Mouse (Mus musculus): ENCODE measurements at regions not wholly inside any gene's neighbourhood (a gene's known extent, or its start where the extent isn't known, plus 50 kb on each side); places are given as distances from the start of the nearest gene placed in this dataset.
"Not testable (repeated sequence)": the region's sequence is repeated elsewhere in the genome, so short reads cannot be mapped to it uniquely, and the experiment has no call there.

GRCm38 (mm10) chr4:28064935-28065334 is 748.0 kb upstream of the Epha7 start:
- DNase-seq (ENCODE audit: low spot score in 2 of 2), result no peak

DNA sequence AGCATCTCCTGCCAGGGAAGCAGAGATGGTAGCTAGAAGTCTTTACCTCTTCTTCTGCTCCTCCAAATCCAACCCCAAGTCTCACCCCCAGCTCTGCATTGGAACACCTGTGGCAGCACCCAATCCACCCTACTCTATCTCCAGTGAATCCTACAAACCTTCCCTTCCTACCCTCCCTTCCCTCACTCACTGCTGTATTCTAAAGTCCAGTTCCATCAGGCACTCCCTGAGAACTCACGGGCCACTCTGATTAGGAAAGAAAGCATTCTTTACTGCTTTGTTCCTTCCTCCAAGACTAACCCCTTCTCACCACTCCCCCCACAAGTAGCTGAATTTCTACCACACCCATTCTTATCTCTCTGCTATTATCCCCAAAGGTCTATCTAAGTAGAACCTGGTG is 747.1 kb upstream of the Epha7 start:
- no peak for DNase-seq (ENCODE audit: low spot score in 2 of 2)

- DNase-seq (ENCODE audit: low spot score in 2 of 2), result no peak
Observed at GRCm38 (mm10) chr4:28079030-28079429, 733.9 kb upstream of the Epha7 start.

GRCm38 (mm10) chr4:28092854-28093253 is 720.1 kb upstream of the Epha7 start:
- DNase-seq (ENCODE audit: low spot score in 2 of 2), result no peak

GRCm38 (mm10) chr4:28143165-28143564 is 669.8 kb upstream of the Epha7 start:
- peak in 1 of 2 experiments; percentile 3 for DNase-seq (ENCODE audit: low spot score in 2 of 2)

- no peak for DNase-seq (ENCODE audit: low spot score in 2 of 2)
Observed at GRCm38 (mm10) chr4:28155116-28155515, 657.8 kb upstream of the Epha7 start.

- DNase-seq (ENCODE audit: low spot score in 2 of 2), result no peak
Observed at GRCm38 (mm10) chr4:28176771-28177170, 636.2 kb upstream of the Epha7 start.

DNA sequence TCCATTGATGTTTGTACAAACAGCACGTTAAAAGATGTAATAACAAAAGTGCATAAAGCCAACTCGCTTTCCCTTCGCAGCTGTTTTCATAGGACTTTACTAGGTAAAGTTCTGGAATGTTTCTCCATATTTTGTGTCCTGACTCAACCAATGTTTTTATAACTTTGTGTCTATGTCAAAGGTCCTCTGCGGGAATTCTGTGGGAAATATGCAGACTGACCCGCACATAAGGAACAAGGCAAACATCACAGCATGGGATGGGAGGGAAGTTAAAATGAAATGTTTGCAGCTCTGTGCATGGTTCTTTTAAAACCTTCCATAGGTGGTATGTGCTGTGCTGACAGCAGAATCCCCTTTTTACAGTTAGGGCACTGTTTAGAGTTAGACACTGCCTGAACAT is 622.1 kb upstream of the Epha7 start:
- no peak for DNase-seq (ENCODE audit: low spot score in 2 of 2)

GRCm38 (mm10) chr4:28227594-28228208 is 585.2 kb upstream of the Epha7 start:
- DNase-seq (ENCODE audit: low spot score in 2 of 2), result no peak

- DNase-seq (ENCODE audit: low spot score in 2 of 2), result not testable (repeated sequence)
Observed at GRCm38 (mm10) chr4:28235516-28235915, 577.4 kb upstream of the Epha7 start.

GRCm38 (mm10) chr4:28242272-28242671 is 570.7 kb upstream of the Epha7 start:
- no peak for DNase-seq (ENCODE audit: low spot score in 2 of 2)
